Mouse (Mus musculus) forebrain, postnatal 0 days (tissue): ENCODE measurements around the gene Slc2a3. TPM values are rescaled to one million over a fixed set of nuclear protein-coding genes. Genes with fewer than 3 reads are reported as not detected.

ENCODE experiments used
- ATAC-seq: fragments of 200-750 bp; cut with Nextera tagmentation; 2 replicates; pipeline ENCODE4 v1.8.0; 2017; ENCODE audit warnings: mild to moderate bottlenecking, moderate library complexity
- DNase-seq: peaks from one replicate; pipeline ENCODE4 v3.0.0-alpha.2; 2015
- H3K27ac ChIP-seq: fragments of 300-500 bp; sonication (generic); 2 replicates; pipeline ENCODE4 v1.5.1; 2014; ENCODE audit warnings: low read depth, mild to moderate bottlenecking, antibody characterized with exemption, low read length, moderate library complexity, mixed read lengths
- H3K27me3 ChIP-seq: fragments of 300-500 bp; sonication (generic); 2 replicates; pipeline ENCODE4 v1.6.1; 2014; ENCODE audit warnings: mild to moderate bottlenecking, low read length, mixed read lengths; ENCODE audit not compliant: insufficient read depth
- H3K36me3 ChIP-seq: fragments of 300-500 bp; sonication (generic); 2 replicates; pipeline ENCODE4 v1.6.1; 2014; ENCODE audit warnings: mild to moderate bottlenecking, moderate library complexity; ENCODE audit not compliant: insufficient read depth
- H3K4me1 ChIP-seq: fragments of 300-500 bp; sonication (generic); 2 replicates; pipeline ENCODE4 v1.6.1; 2014; ENCODE audit warnings: antibody characterized with exemption; ENCODE audit not compliant: insufficient read depth
- H3K4me2 ChIP-seq: fragments of 300-500 bp; sonication (generic); 2 replicates; pipeline ENCODE4 v1.6.1; 2014; ENCODE audit warnings: low read depth, mild to moderate bottlenecking, moderate library complexity
- H3K4me3 ChIP-seq: fragments of 300-500 bp; sonication (generic); 2 replicates; pipeline ENCODE4 v1.5.1; 2014; ENCODE audit warnings: low read depth, low read length, mixed read lengths
- H3K9ac ChIP-seq: fragments of 300-500 bp; sonication (generic); 2 replicates; pipeline ENCODE4 v1.6.1; 2014; ENCODE audit warnings: mild to moderate bottlenecking
- H3K9me3 ChIP-seq: fragments of 300-500 bp; sonication (generic); 2 replicates; pipeline ENCODE4 v1.6.1; 2016; ENCODE audit warnings: low read length
- CTCF ChIP-seq: sonication (generic); IDR thresholded peaks from 2 replicates; pipeline ENCODE4 v1.5.1; 2016; ENCODE audit warnings: antibody characterized with exemption, control low read depth, low read depth
- WGBS: fragments of 180-500 bp; shearing (Covaris S2); extraction: QIAGEN DNeasy Blood & Tissue Kit; methylation state at CpG from one replicate; pipeline ENCODE4 v1.1.7; 2014; 5-methylcytosine and 5-hydroxymethylcytosine counted together
- polyA plus RNA-seq: library from polyadenylated mRNA; unstranded; fragments of >200 nt; fragmentation: Nextera tagmentation; extraction: Ambion mirVana; gene quantifications from 2 replicates; pipeline ENCODE4 v1.2.1, GENCODE M21; 2015
- total RNA-seq: library from RNA; depleted of rRNA; stranded (reverse); fragments of >200 nt; gene quantifications from 2 replicates; pipeline ENCODE4 v1.2.3, GENCODE M21; 2014

Gene Slc2a3
- total and polyA plus RNA-seq, 2 experiments from 2014 or later: 41.6 to 78.2 TPM

GRCm38 (mm10) chr6:122784866-122785265 is 16.6 kb downstream of the Slc2a3 start:
- Histone ChIP-seq H3K4me3 (no peak overlapping the region), H3K4me1 (no peaks in the 10 kb centered on the region), H3K27me3 (no peaks in the 10 kb centered on the region), H3K4me2 (no peak overlapping the region), H3K9me3 (no peaks in the 10 kb centered on the region), H3K36me3 (no peaks in the 10 kb centered on the region), H3K27ac (no peak overlapping the region), H3K9ac (no peak overlapping the region)
- ATAC-seq: peak; percentile 44; the same call in 1 of the 2 replicates
- 93% methylated on average over 3 of the region's 3 CpGs for WGBS
- peak; percentile 53 for TF ChIP-seq CTCF
- peak; percentile 22 for DNase-seq

DNA sequence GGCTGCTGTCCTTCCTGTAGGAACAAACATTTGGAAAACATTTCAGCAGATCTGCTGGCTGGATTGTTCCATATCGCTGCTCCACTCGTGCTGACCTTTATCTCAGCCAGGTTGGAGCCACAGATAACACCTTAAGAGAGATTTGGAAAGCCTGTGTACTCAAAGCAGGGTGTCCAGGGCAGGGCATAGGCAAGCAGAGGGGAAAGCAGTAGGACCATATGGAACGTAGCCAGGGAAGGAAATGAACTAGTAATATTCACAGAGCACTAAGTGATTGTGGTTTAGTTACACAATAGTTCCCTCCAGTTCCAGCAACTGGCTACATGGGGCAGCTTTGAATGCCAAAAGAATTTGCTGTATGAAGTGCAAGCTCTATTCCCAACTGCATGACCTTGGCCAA is 19.3 kb downstream of the Slc2a3 start:
- Histone ChIP-seq H3K9ac (no peak overlapping the region), H3K36me3 (no peaks in the 10 kb centered on the region), H3K4me3 (no peak overlapping the region), H3K9me3 (no peaks in the 10 kb centered on the region), H3K4me1 (no peaks in the 10 kb centered on the region), H3K4me2 (no peak overlapping the region), H3K27ac (no peak overlapping the region), H3K27me3 (no peaks in the 10 kb centered on the region)
- WGBS: 82% methylated on average over 3 of the region's 3 CpGs
- no peak for TF ChIP-seq CTCF
- ATAC-seq: no peak
- DNase-seq: no peak

DNA sequence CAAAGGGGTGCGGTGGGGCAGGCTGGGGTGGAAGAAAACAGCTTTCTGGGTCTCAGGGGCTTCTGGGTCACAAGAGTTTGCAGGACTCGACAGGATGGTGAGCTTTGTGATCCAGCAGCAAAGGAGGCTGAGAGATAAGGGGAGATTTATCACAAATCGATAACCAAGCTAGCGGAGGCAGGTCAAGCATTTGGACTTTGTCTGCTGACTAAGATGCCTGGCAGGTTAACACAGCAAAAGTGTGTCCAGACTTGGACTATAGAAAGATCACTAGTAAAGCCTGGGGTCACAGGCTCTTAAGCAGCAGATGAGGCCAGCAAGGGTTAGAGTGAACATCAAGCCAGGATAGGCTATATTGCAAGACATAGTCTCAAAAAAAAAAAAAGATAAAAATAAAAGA is 20.3 kb downstream of the Slc2a3 start:
- H3K9ac ChIP-seq: no peak overlapping the region
- H3K4me3 ChIP-seq: no peak overlapping the region
- H3K36me3 ChIP-seq: no peaks in the 10 kb centered on the region
- no peaks in the 10 kb centered on the region for H3K9me3 ChIP-seq
- DNase-seq: no peak
- H3K27me3 ChIP-seq: no peaks in the 10 kb centered on the region
- no peak overlapping the region for H3K27ac ChIP-seq
- 77% methylated on average over 4 of the region's 4 CpGs for WGBS
- H3K4me1 ChIP-seq: no peaks in the 10 kb centered on the region
- H3K4me2 ChIP-seq: no peak overlapping the region
- TF ChIP-seq CTCF: no peak
- ATAC-seq: no peak

DNA sequence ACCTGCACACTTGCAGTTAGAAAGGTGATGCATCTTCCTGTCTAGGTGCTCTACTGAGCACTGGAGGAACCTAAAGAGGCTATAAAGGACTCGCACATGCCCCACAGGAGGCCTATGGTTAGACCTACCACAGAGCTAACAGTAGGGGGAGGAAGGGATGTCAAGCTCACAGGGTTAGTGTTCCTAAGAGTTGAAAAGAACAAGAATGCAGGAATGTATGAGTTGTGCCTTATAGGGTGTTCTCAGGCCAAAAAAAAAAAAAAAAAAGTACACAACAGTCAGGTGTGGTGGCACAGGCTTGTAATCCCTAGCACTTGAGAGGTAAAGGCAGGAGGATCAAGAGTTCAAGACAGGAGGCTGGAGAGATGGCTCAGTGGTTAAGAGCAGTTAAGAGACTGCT is 21.5 kb downstream of the Slc2a3 start:
- Histone ChIP-seq H3K4me1 (no peaks in the 10 kb centered on the region), H3K36me3 (no peaks in the 10 kb centered on the region), H3K9ac (no peak overlapping the region), H3K4me2 (no peak overlapping the region), H3K4me3 (no peak overlapping the region), H3K9me3 (no peaks in the 10 kb centered on the region), H3K27ac (no peak overlapping the region), H3K27me3 (no peaks in the 10 kb centered on the region)
- DNase-seq (no peak), ATAC-seq (no peak)
- TF ChIP-seq CTCF: no peak
- 54% methylated on average over 1 of the region's 1 CpGs for whole genome bisulfite sequencing

- no peak overlapping the region for H3K4me3 ChIP-seq
- no peak for DNase-seq
- H3K9me3 ChIP-seq: no peaks in the 10 kb centered on the region
- no peaks in the 10 kb centered on the region for H3K36me3 ChIP-seq
- no peak for ATAC-seq
- no peak overlapping the region for H3K9ac ChIP-seq
- no peaks in the 10 kb centered on the region for H3K4me1 ChIP-seq
- H3K27me3 ChIP-seq: no peaks in the 10 kb centered on the region
- no peak for TF ChIP-seq CTCF
- WGBS: 79% methylated on average over 7 of the region's 7 CpGs
- no peak overlapping the region for H3K4me2 ChIP-seq
- H3K27ac ChIP-seq: no peak overlapping the region
Observed at GRCm38 (mm10) chr6:122776040-122776439, 25.4 kb downstream of the Slc2a3 start.

DNA sequence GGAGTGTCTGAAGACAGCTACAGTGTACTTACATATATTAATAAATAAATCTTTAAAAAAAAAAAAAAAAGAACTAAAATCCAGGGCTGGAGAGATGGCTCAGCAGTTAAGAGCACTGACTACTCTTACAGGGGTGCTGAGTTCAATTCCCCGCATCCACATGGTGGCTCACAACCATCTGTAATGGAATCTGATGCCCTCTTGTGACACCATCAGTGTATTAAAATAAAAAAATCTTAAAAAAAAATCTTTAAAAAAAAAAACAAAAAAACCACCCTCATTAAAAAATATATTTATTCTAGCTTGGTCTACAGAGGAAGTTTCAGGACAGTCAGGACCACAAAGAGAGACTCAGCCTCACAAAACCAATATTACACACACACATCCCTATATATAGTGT is 27.1 kb downstream of the Slc2a3 start:
- no peak overlapping the region for H3K9ac ChIP-seq
- 96% methylated on average over 1 of the region's 1 CpGs for WGBS
- H3K27me3 ChIP-seq: no peaks in the 10 kb centered on the region
- H3K4me2 ChIP-seq: no peak overlapping the region
- no peak overlapping the region for H3K4me3 ChIP-seq
- H3K4me1 ChIP-seq: peaks cover 10% of the 10 kb centered on the region; the same call in 1 of the 2 replicates
- H3K36me3 ChIP-seq: no peaks in the 10 kb centered on the region
- H3K9me3 ChIP-seq: no peaks in the 10 kb centered on the region
- TF ChIP-seq CTCF: no peak
- H3K27ac ChIP-seq: no peak overlapping the region
- no peak for DNase-seq
- no peak for ATAC-seq

DNA sequence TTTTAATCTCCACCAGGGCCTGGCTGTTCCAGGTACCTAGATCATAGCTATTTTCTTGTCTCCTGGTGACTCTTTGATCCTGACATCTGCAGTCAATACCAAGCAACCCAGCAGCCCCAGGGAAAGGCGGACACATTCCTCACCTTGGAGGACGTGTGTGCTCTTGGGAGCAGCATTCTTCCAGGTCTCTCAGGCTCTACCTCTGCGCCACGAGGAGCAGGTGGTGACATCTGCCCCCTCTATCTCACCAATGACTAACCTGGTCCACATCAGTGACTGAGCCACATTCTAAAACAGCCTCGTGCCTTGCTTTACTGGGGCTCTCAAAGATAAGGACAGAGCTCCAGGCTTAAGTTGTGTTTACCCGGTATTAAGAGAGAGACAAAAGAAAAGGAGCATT is 28.7 kb downstream of the Slc2a3 start:
- TF ChIP-seq CTCF: no peak
- no peak overlapping the region for H3K9ac ChIP-seq
- no peak overlapping the region for H3K27ac ChIP-seq
- H3K9me3 ChIP-seq: no peaks in the 10 kb centered on the region
- ATAC-seq (no peak), DNase-seq (no peak)
- no peaks in the 10 kb centered on the region for H3K36me3 ChIP-seq
- peaks cover 11% of the 10 kb centered on the region; the same call in 1 of the 2 replicates for H3K4me1 ChIP-seq
- no peaks in the 10 kb centered on the region for H3K27me3 ChIP-seq
- WGBS: 63% methylated on average over 6 of the region's 6 CpGs
- no peak overlapping the region for H3K4me3 ChIP-seq
- no peak overlapping the region for H3K4me2 ChIP-seq

DNA sequence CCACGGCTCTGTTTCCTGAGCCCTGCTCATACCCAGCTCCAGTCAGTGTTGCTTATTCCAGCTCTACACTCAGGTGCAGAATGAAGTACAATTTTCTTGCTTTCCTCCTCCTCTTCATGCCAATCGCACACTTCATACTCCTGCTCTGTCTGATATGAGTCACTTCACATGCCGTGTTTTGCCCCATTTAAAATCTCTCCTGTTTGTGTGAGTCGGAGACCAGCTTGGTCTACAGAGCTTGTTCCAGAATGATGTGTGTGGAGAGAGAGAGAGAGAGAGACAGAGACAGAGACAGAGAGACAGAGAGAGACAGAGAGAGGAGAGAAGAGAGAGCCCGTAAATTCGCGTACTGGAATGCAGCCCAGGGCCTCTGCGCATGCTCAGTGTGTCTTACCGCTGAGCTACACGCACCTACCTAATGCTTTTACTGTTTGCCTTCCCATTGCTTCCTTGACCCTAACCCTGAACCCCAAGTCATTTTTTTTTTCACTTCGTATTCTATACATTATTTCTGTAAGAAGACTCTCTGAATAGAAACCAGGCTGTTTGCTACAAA is 30.6 kb downstream of the Slc2a3 start:
- Histone ChIP-seq H3K4me3 (no peak overlapping the region), H3K36me3 (no peaks in the 10 kb centered on the region), H3K9ac (no peak overlapping the region), H3K4me2 (no peak overlapping the region), H3K27ac (peak overlapping the region; percentile 77), H3K4me1 (peaks cover 11% of the 10 kb centered on the region; the same call in 1 of the 2 replicates), H3K9me3 (no peaks in the 10 kb centered on the region), H3K27me3 (no peaks in the 10 kb centered on the region)
- 89% methylated on average over 11 of the region's 11 CpGs for WGBS
- DNase-seq (peak; percentile 17), ATAC-seq (no peak)
- TF ChIP-seq CTCF: no peak
